Mouse (Mus musculus) kidney, embryonic 15.5 days (tissue): ENCODE data around the gene Gm21970. TPM values are rescaled to one million over a fixed set of nuclear protein-coding genes. Genes with fewer than 3 reads are reported as not detected.

ENCODE experiments used
- polyA plus RNA-seq: library from polyadenylated mRNA; unstranded; fragments of >200 nt; fragmentation: Nextera tagmentation; extraction: Ambion mirVana; gene quantifications from 2 replicates; pipeline ENCODE4 v1.2.1, GENCODE M21; 2015

Gene Gm21970
- polyA plus RNA-seq, 1 experiment from 2014 or later, result not detected

Other genes starting within 250 kb of the Gm21970 start
- gene Olig2, start 166.3 kb upstream of the Gm21970 start, polyA plus RNA-seq, result not detected in 2 replicates
- 0.09 and 0.12 TPM in 2 replicates for gene Olig1, start 121.9 kb upstream of the Gm21970 start, polyA plus RNA-seq
- gene Ifnar2, start 18.9 kb upstream of the Gm21970 start, polyA plus RNA-seq, result 50.5 and 51.8 TPM in 2 replicates
- 29.9 and 31.0 TPM in 2 replicates for gene Il10rb, start 14.4 kb downstream of the Gm21970 start, polyA plus RNA-seq
- gene Ifnar1, start 93.5 kb downstream of the Gm21970 start, polyA plus RNA-seq, result 58.5 and 62.2 TPM in 2 replicates
- 52.0 and 55.9 TPM in 2 replicates for gene Ifngr2, start 155.4 kb downstream of the Gm21970 start, polyA plus RNA-seq
- gene Tmem50b, start 206.1 kb downstream of the Gm21970 start, polyA plus RNA-seq, result 35.6 and 35.8 TPM in 2 replicates
- 3.0 and 3.8 TPM in 2 replicates for gene Dnajc28, start 227.3 kb downstream of the Gm21970 start, polyA plus RNA-seq